Mouse (Mus musculus): ENCODE results near the gene Gls2.

DNA sequence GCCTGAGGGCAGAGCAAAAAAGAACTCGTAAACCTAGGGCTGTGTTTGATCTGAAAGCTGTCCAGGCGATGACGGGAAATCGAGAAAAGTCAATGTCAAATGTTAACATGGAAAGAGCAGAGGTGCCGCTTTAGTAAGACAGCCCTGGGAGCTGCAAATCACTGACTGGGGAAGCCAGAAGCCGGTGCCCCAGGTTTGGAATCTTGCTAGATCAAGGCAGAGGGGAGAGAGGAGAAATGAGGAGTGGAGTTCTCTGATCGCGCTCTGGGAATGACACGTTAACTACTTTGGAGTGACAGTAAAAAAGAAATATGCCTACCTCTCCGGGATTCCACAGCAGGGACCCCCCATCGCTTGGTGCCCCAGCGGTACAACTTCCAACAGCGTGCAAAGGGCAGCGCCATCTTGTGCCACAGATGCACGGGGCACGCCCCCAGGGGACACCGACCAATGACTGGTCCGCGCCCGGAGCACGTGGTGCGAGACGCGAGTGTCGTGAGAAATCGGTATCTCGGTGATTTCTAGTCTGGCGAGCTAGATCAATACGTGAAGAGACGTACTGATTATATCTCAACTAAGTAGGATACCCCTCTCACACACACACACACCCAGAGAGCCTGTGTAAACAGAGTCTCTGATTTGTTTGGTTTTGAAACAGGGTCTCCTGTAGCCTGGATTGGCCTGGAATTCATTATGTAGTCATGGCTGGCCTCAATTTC, 17.3 kb downstream of the Gls2 start, which contains the start of gene Spryd4:
- TF ChIP-seq TAL1 (IDR thresholded peaks at IDR 0.05; ENCODE audit: low read length) (no peak), GATA1 (IDR thresholded peaks at IDR 0.05; ENCODE audit: low read length) (no peak)

All from erythroblast, embryonic 14.5 days (primary cell).